Mouse (Mus musculus) left cerebral cortex, postnatal 4 days (tissue): ENCODE data around the gene Clcn2. TPM values are rescaled to one million over a fixed set of nuclear protein-coding genes. Genes with fewer than 3 reads are reported as not detected.

ENCODE experiments used
- DNase-seq: peaks from one replicate; pipeline ENCODE4 v3.0.0-alpha.2; 2022
- intact Hi-C: fragments of 180-260 bp; cut with DNase I; formaldehyde crosslinking; loops from one replicate; pipeline ENCODE4 v1.15.1; 2025
- total RNA-seq, 2 experiments: library from RNA; stranded (reverse); gene quantifications; 2 replicates each; pipeline ENCODE4 v1.2.3; 2021

Clcn2 gene
- total RNA-seq, 2 experiments from 2014 or later = 38.8 to 40.3 TPM

GRCm38 (mm10) chr16:20723247-20723646, 5.7 kb upstream of the Clcn2 start:
- DNase-seq = no peak
- intact Hi-C loops = no loop called here

- intact Hi-C loops = no loop called here
Observed at GRCm38 (mm10) chr16:20722736-20723135, 5.2 kb upstream of the Clcn2 start.

GRCm38 (mm10) chr16:20721808-20722207, 4.3 kb upstream of the Clcn2 start:
- intact Hi-C loops = no loop called here
- DNase-seq = no peak

More at GRCm38 (mm10) chr16:20722736-20723135, 5.2 kb upstream of the Clcn2 start:
- DNase-seq = no peak

- DNase-seq = no peak
- intact Hi-C loops = loop anchor here (5.0 kb wide), 1 partner anchor 474 kb away; no protein-coding TSS in a partner anchor
Observed at GRCm38 (mm10) chr16:20717978-20718670, 578 bp upstream of the Clcn2 start.

- intact Hi-C loops = loop anchor here (5.0 kb wide), 1 partner anchor 475 kb away; no protein-coding TSS in a partner anchor
- DNase-seq = no peak
Observed at GRCm38 (mm10) chr16:20716841-20717180, 735 bp downstream of the Clcn2 start.

- DNase-seq = peak; percentile 88
- intact Hi-C loops = loop anchor here (5.0 kb wide), 1 partner anchor 476 kb away; no protein-coding TSS in a partner anchor
Observed at GRCm38 (mm10) chr16:20715976-20716840, 1.3 kb downstream of the Clcn2 start.

GRCm38 (mm10) chr16:20715566-20715965, 2.0 kb downstream of the Clcn2 start:
- DNase-seq = no peak
- intact Hi-C loops = loop anchor here (5.0 kb wide), 1 partner anchor 477 kb away; no protein-coding TSS in a partner anchor

GRCm38 (mm10) chr16:20715161-20715560, 2.4 kb downstream of the Clcn2 start:
- intact Hi-C loops = loop anchor here (5.0 kb wide), 1 partner anchor 477 kb away; no protein-coding TSS in a partner anchor
- no peak for DNase-seq

GRCm38 (mm10) chr16:20714307-20715080, 3.1 kb downstream of the Clcn2 start:
- DNase-seq = no peak
- intact Hi-C loops = loop anchor here (5.0 kb wide), 1 partner anchor 478 kb away; no protein-coding TSS in a partner anchor

- intact Hi-C loops = no loop called here
- DNase-seq = no peak
Observed at GRCm38 (mm10) chr16:20712889-20713288, 4.7 kb downstream of the Clcn2 start.

GRCm38 (mm10) chr16:20712190-20712589, 5.4 kb downstream of the Clcn2 start:
- intact Hi-C loops = no loop called here
- DNase-seq = no peak

- intact Hi-C loops = no loop called here
- no peak for DNase-seq
Observed at GRCm38 (mm10) chr16:20710810-20711209, 6.7 kb downstream of the Clcn2 start.

GRCm38 (mm10) chr16:20710370-20710769, 7.2 kb downstream of the Clcn2 start:
- no peak for DNase-seq
- intact Hi-C loops = no loop called here

GRCm38 (mm10) chr16:20708939-20709734, 8.4 kb downstream of the Clcn2 start:
- DNase-seq = peak; percentile 74
- intact Hi-C loops = no loop called here

GRCm38 (mm10) chr16:20708220-20708938, 9.2 kb downstream of the Clcn2 start:
- DNase-seq = no peak

GRCm38 (mm10) chr16:20706407-20707055, 11.0 kb downstream of the Clcn2 start:
- intact Hi-C loops = no loop called here

More at GRCm38 (mm10) chr16:20708220-20708938, 9.2 kb downstream of the Clcn2 start:
- intact Hi-C loops = no loop called here

GRCm38 (mm10) chr16:20705786-20706185, 11.8 kb downstream of the Clcn2 start:
- intact Hi-C loops = no loop called here
- DNase-seq = no peak

More at GRCm38 (mm10) chr16:20706407-20707055, 11.0 kb downstream of the Clcn2 start:
- DNase-seq = no peak

- DNase-seq = no peak
- intact Hi-C loops = no loop called here
Observed at GRCm38 (mm10) chr16:20703699-20704400, 13.7 kb downstream of the Clcn2 start.
